Comparison of ENCODE assay signal across 8 mouse cellular contexts in the genomic region with DNA sequence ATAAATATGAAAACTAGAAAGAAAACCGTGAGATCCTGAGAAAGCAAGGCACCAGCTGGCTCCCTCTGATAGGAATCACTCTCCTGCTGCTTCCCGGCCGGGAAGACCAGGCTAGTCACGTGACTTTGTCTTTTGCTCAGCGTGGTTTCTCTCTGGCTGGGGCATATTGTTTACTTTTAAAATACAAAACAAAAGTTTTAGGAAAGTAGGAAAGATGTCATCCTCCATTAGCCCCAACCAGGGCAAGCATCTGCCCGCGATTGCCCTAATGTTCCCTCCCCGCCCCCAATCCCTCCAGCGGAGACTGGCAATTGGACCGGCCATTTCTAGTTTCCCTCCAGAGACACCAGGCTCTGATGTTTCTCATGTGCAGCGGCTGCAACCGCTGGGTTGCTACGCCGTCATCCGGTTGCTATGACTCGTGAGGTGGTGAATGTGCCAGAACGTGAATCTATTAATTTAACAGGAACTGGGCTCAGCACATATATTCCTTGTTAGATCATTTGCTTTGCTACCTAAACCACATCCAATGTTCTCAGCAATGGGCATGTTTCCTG. TPM values are rescaled to one million over a fixed set of nuclear protein-coding genes. Genes with fewer than 3 reads are reported as not detected.
DNase-seq lines count a peak whose midpoint lies in the region; ATAC-seq and TF ChIP-seq lines count a peak whose summit lies in the region.

No protein-coding gene starts in this region.

- TF ChIP-seq CTCF in testis, adult 2 months (IDR thresholded peaks at IDR 0.05; ENCODE audit: control insufficient read depth, insufficient read depth, insufficient replicate concordance, low read depth, low read length) = no peak

- no peaks in the 10 kb centered on the region for H3K27me3 ChIP-seq in testis, adult 2 months (ENCODE audit: control insufficient read depth, insufficient read depth, low read length)
- H3K27me3 ChIP-seq in intestine, embryonic 15.5 days (replicated peaks) = no peaks in the 10 kb centered on the region
- H3K27me3 ChIP-seq in midbrain, embryonic 15.5 days (replicated peaks) = no peaks in the 10 kb centered on the region; the same call in 1 of the 2 replicates
- H3K27me3 ChIP-seq in stomach, embryonic 16.5 days (ENCODE audit: control insufficient read depth, insufficient read depth, low read length) = no peaks in the 10 kb centered on the region

- no peak overlapping the region; the same call in 1 of the 2 replicates for H3K9ac ChIP-seq in intestine, embryonic 15.5 days
- H3K9ac ChIP-seq in midbrain, embryonic 15.5 days = no peak overlapping the region
- peak overlapping the region; percentile 66 for H3K9ac ChIP-seq in stomach, embryonic 16.5 days (ENCODE audit: low read length)

- H3K36me3 ChIP-seq in testis, adult 2 months (ENCODE audit: control insufficient read depth, insufficient read depth, low read length) = no peaks in the 10 kb centered on the region
- no peaks in the 10 kb centered on the region for H3K36me3 ChIP-seq in intestine, embryonic 15.5 days
- no peaks in the 10 kb centered on the region for H3K36me3 ChIP-seq in midbrain, embryonic 15.5 days (replicated peaks)
- no peaks in the 10 kb centered on the region for H3K36me3 ChIP-seq in stomach, embryonic 16.5 days (ENCODE audit: control insufficient read depth, insufficient read depth, low read length)

- TF ChIP-seq POLR2A in testis, adult 2 months (IDR thresholded peaks at IDR 0.05; ENCODE audit: control insufficient read depth, low read depth, low read length) = no peak

- peak; percentile 45 for ATAC-seq in granulocyte monocyte progenitor cell, adult 5-6 weeks (replicated peaks; ENCODE audit: poor library complexity, severe bottlenecking)
- 0 out of 2 replicates have a peak, but pooled peaks have one; percentile 16 for ATAC-seq in intestine, embryonic 15.5 days
- ATAC-seq in midbrain, embryonic 15.5 days (replicated peaks) = peak; percentile 65
- no peak for ATAC-seq in stomach, embryonic 16.5 days (ENCODE audit: insufficient read depth, low FRiP score)

- no peak for DNase-seq in testis, postnatal 14 days (ENCODE audit: low spot score)
- DNase-seq in embryo, embryonic 10.5 days (ENCODE audit: low spot score) = peak; percentile 78
- peak; percentile 50 for DNase-seq in liver

- no peaks in the 10 kb centered on the region for H3K9me3 ChIP-seq in intestine, embryonic 15.5 days
- H3K9me3 ChIP-seq in midbrain, embryonic 15.5 days = no peaks in the 10 kb centered on the region
- H3K9me3 ChIP-seq in stomach, embryonic 16.5 days (replicated peaks; ENCODE audit: control insufficient read depth, low read length) = no peaks in the 10 kb centered on the region

- H3K27ac ChIP-seq in testis, adult 2 months (ENCODE audit: control insufficient read depth, insufficient read depth, low read depth, low read length) = no peak overlapping the region
- H3K27ac ChIP-seq in intestine, embryonic 15.5 days = no peak overlapping the region
- H3K27ac ChIP-seq in midbrain, embryonic 15.5 days = peak overlapping the region; percentile 52; the same call in 1 of the 2 replicates
- peak overlapping the region; percentile 22; the same call in 1 of the 2 replicates for H3K27ac ChIP-seq in stomach, embryonic 16.5 days (ENCODE audit: low read length)

- 7% methylated on average over 17 of the region's 17 CpGs for WGBS in intestine, embryonic 15.5 days
- under 1% methylated on average over 17 of the region's 17 CpGs for WGBS in midbrain, embryonic 15.5 days
- WGBS in stomach, embryonic 16.5 days = 3% methylated on average over 17 of the region's 17 CpGs

- peak overlapping the region; percentile 45; the same call in 1 of the 2 replicates for H3K4me3 ChIP-seq in testis, adult 2 months (ENCODE audit: control insufficient read depth, low read depth, low read length)
- H3K4me3 ChIP-seq in intestine, embryonic 15.5 days (replicated peaks) = peak overlapping the region; percentile 35
- H3K4me3 ChIP-seq in midbrain, embryonic 15.5 days = peak overlapping the region; percentile 33
- H3K4me3 ChIP-seq in stomach, embryonic 16.5 days (replicated peaks; ENCODE audit: low read length) = peak overlapping the region; percentile 45

- H3K4me1 ChIP-seq in testis, adult 2 months (ENCODE audit: control insufficient read depth, insufficient read depth, low read length) = peaks cover 12% of the 10 kb centered on the region
- no peaks in the 10 kb centered on the region; the same call in 1 of the 2 replicates for H3K4me1 ChIP-seq in intestine, embryonic 15.5 days (replicated peaks)
- H3K4me1 ChIP-seq in midbrain, embryonic 15.5 days = peaks cover 28% of the 10 kb centered on the region
- H3K4me1 ChIP-seq in stomach, embryonic 16.5 days (ENCODE audit: control insufficient read depth, insufficient read depth, low read length) = peaks cover 13% of the 10 kb centered on the region

- peak overlapping the region; percentile 65 for H3K4me2 ChIP-seq in intestine, embryonic 15.5 days (replicated peaks)
- H3K4me2 ChIP-seq in midbrain, embryonic 15.5 days = peak overlapping the region; percentile 59
- H3K4me2 ChIP-seq in stomach, embryonic 16.5 days (ENCODE audit: low read depth, low read length) = peak overlapping the region; percentile 63

RNA-seq across cellular contexts. Expression of gene Elmsan1, which starts 3.8 kb away (rescaled TPM):
- polyA plus RNA-seq in testis, adult 2 months (2012; rRNA removed) = 0.77 and 0.99 TPM in 2 replicates
- 12.7 and 15.1 TPM in 2 replicates for total RNA-seq in granulocyte monocyte progenitor cell, adult 5-6 weeks (2014; fragmentation: Nextera tagmentation)
- total RNA-seq in granulocyte monocyte progenitor cell, adult 5-6 weeks (2017) = 7.8 and 10.1 TPM in 2 replicates
- polyA plus RNA-seq in intestine, embryonic 15.5 days (2015; fragmentation: Nextera tagmentation; extraction: Ambion mirVana) = 7.2 and 7.7 TPM in 2 replicates
- 4.3 and 4.4 TPM in 2 replicates for polyA plus RNA-seq in midbrain, embryonic 15.5 days (2015; fragmentation: Nextera tagmentation; extraction: Ambion mirVana)
- 8.7 and 9.4 TPM in 2 replicates for polyA plus RNA-seq in stomach, embryonic 16.5 days (2015; fragmentation: Nextera tagmentation; extraction: Ambion mirVana)

Comparison
In these comparisons a context has a peak if more than half of its experiments do, and no peak if none do; other contexts are left out.
1. H3K27ac ChIP-seq: peak in midbrain, embryonic 15.5 days (single experiment) and stomach, embryonic 16.5 days (single experiment); none in testis, adult 2 months (single experiment) and intestine, embryonic 15.5 days (single experiment).
2. Peak in every context shown above with its lines, with median percentiles within 50 percentile points of each other: H3K4me3 ChIP-seq and H3K4me2 ChIP-seq.